8 mouse cellular contexts compared by ENCODE assay signal in genomic region chr11:31713641-31714121, GRCm38 (mm10). TPM values are rescaled to one million over a fixed set of nuclear protein-coding genes. Genes with fewer than 3 reads are reported as not detected.
DNase-seq lines count a peak whose midpoint lies in the region; ATAC-seq lines count a peak whose summit lies in the region.

No protein-coding gene starts in this region.

- no peak overlapping the region for H3K4me2 ChIP-seq in embryonic facial prominence, embryonic 13.5 days
- no peak overlapping the region for H3K4me2 ChIP-seq in midbrain, embryonic 16.5 days (ENCODE audit: low read length)

- no peak overlapping the region for H3K9ac ChIP-seq in embryonic facial prominence, embryonic 13.5 days
- H3K9ac ChIP-seq in midbrain, embryonic 16.5 days (ENCODE audit: low read depth, low read length): no peak overlapping the region

- no peaks in the 10 kb centered on the region for H3K27me3 ChIP-seq in embryonic facial prominence, embryonic 13.5 days
- H3K27me3 ChIP-seq in midbrain, embryonic 16.5 days (ENCODE audit: control insufficient read depth, insufficient read depth, low read depth, low read length): no peaks in the 10 kb centered on the region

- H3K4me3 ChIP-seq in embryonic facial prominence, embryonic 13.5 days: no peak overlapping the region
- no peak overlapping the region for H3K4me3 ChIP-seq in midbrain, embryonic 16.5 days (ENCODE audit: low read depth, low read length)

- H3K27ac ChIP-seq in embryonic facial prominence, embryonic 13.5 days: peak overlapping the region; percentile 44
- H3K27ac ChIP-seq in midbrain, embryonic 16.5 days (ENCODE audit: low read length): peak overlapping the region; percentile 68

- H3K36me3 ChIP-seq in embryonic facial prominence, embryonic 13.5 days: no peaks in the 10 kb centered on the region
- H3K36me3 ChIP-seq in midbrain, embryonic 16.5 days (ENCODE audit: control insufficient read depth, insufficient read depth, low read length): no peaks in the 10 kb centered on the region

- H3K9me3 ChIP-seq in embryonic facial prominence, embryonic 13.5 days: no peaks in the 10 kb centered on the region
- no peaks in the 10 kb centered on the region for H3K9me3 ChIP-seq in midbrain, embryonic 16.5 days (replicated peaks; ENCODE audit: control insufficient read depth, low read length, poor library complexity, severe bottlenecking)

- WGBS in embryonic facial prominence, embryonic 13.5 days: 66% methylated on average over 6 of the region's 6 CpGs
- WGBS in midbrain, embryonic 16.5 days: 52% methylated on average over 6 of the region's 6 CpGs

- DNase-seq in adrenal gland, postnatal 4 days (ENCODE audit: low spot score in 2 of 2): peak; percentile 29 to 62
- DNase-seq in heart, adult 18-20 months: peak; percentile 83 to 84
- DNase-seq in kidney, adult 18-20 months: peak; percentile 81
- DNase-seq in left cerebral cortex, postnatal 14 days (ENCODE audit: low spot score in 2 of 2): peak; percentile 66 to 72
- peak; percentile 82 for DNase-seq in testis, postnatal 10 days (ENCODE audit: low spot score)

- intact Hi-C loops in left cerebral cortex, postnatal 14 days (cut with DNase I): no loop called here

- ATAC-seq in embryonic facial prominence, embryonic 13.5 days (ENCODE audit: insufficient number of reproducible peaks, insufficient read depth, low FRiP score, low TSS enrichment, low read depth): no peak
- ATAC-seq in midbrain, embryonic 16.5 days: peak; percentile 89
- no peak for ATAC-seq in megakaryocyte-erythroid progenitor cell, adult 5-6 weeks (replicated peaks; ENCODE audit: low FRiP score, low TSS enrichment, poor library complexity, severe bottlenecking)

- H3K4me1 ChIP-seq in embryonic facial prominence, embryonic 13.5 days: peaks cover 18% of the 10 kb centered on the region
- H3K4me1 ChIP-seq in midbrain, embryonic 16.5 days (ENCODE audit: control insufficient read depth, insufficient read depth, low read length): peaks cover 8% of the 10 kb centered on the region; the same call in 1 of the 2 replicates

RNA-seq across cellular contexts. Expression of gene Bod1, which starts 42.0 kb away (rescaled TPM):
- 10 to 100 TPM; 68.2 to 70.2 TPM for total RNA-seq in adrenal gland, postnatal 4 days (2021)
- 94.7 and 108 TPM in 2 replicates for polyA plus RNA-seq in embryonic facial prominence, embryonic 13.5 days (2015; fragmentation: Nextera tagmentation; extraction: Ambion mirVana)
- 100 to 1,000 TPM; 134 to 154 TPM for total RNA-seq in heart, adult 18-20 months (2021)
- total RNA-seq in left cerebral cortex, postnatal 14 days (2021): 10 to 100 TPM; 87.2 to 90.5 TPM
- 126 and 134 TPM in 2 replicates for polyA plus RNA-seq in midbrain, embryonic 16.5 days (2015; fragmentation: Nextera tagmentation; extraction: Ambion mirVana)
- 6.9 and 12.2 TPM in 2 replicates for total RNA-seq in megakaryocyte-erythroid progenitor cell, adult 5-6 weeks (2014; fragmentation: Nextera tagmentation)
- 8.6 and 10.4 TPM in 2 replicates for total RNA-seq in megakaryocyte-erythroid progenitor cell, adult 5-6 weeks (2017)

Comparison
In these comparisons a context has a peak if more than half of its experiments do, and no peak if none do; other contexts are left out.
1. RNA of gene Bod1, which starts 42.0 kb away (total RNA-seq): 134 to 154 TPM in heart, adult 18-20 months, 87.2 to 90.5 TPM in left cerebral cortex, postnatal 14 days and 68.2 to 70.2 TPM in adrenal gland, postnatal 4 days; 6.9 to 12.2 TPM in megakaryocyte-erythroid progenitor cell, adult 5-6 weeks; every median in the first group is over 4 times any median in the second.
2. Peak in every context shown above with its lines, with median percentiles within 50 percentile points of each other: DNase-seq.